Mouse (Mus musculus) lung, adult 2 months (tissue): ENCODE measurements around the gene Wnt5b.

Source experiments
- CTCF ChIP-seq: fragments of 200-500 bp; IDR thresholded peaks from 2 replicates; pipeline ENCODE4 v1.5.1; 2011; ENCODE audit warnings: mild to moderate bottlenecking, low read length, control low read depth; ENCODE audit not compliant: insufficient read depth
- POLR2A ChIP-seq: fragments of 200-500 bp; IDR thresholded peaks from 2 replicates; pipeline ENCODE4 v1.6.1; 2011; ENCODE audit warnings: low read depth, mild to moderate bottlenecking, control low read depth, low read length, borderline replicate concordance; ENCODE audit errors: extremely low read depth

- no peak for TF ChIP-seq POLR2A
- peak; percentile 78 for TF ChIP-seq CTCF
Observed at GRCm38 (mm10) chr6:119472135-119472534, 72.0 kb downstream of the Wnt5b start.
